Mouse (Mus musculus): Measurements from ENCODE around the gene Cdh26.

Cdh26 gene

GRCm38 (mm10) chr2:178508279-178508678 is 77.9 kb downstream of the Cdh26 start:
- no peak for DNase-seq (ENCODE audit: low read depth, low spot score)

GRCm38 (mm10) chr2:178513043-178513442 is 82.7 kb downstream of the Cdh26 start:
- peak; percentile 39 for DNase-seq (ENCODE audit: low read depth, low spot score)

GRCm38 (mm10) chr2:178513636-178514071 is 83.3 kb downstream of the Cdh26 start:
- DNase-seq (ENCODE audit: low read depth, low spot score): no peak

- no peak for DNase-seq (ENCODE audit: low read depth, low spot score)
Measured at GRCm38 (mm10) chr2:178516421-178516820, 86.1 kb downstream of the Cdh26 start.

- no peak for DNase-seq (ENCODE audit: low read depth, low spot score)
Measured at GRCm38 (mm10) chr2:178516941-178517340, 86.6 kb downstream of the Cdh26 start.

- DNase-seq (ENCODE audit: low read depth, low spot score): no peak
Measured at GRCm38 (mm10) chr2:178519321-178519720, 89.0 kb downstream of the Cdh26 start.

GRCm38 (mm10) chr2:178520216-178520615 is 89.9 kb downstream of the Cdh26 start:
- no peak for DNase-seq (ENCODE audit: low read depth, low spot score)

- DNase-seq (ENCODE audit: low read depth, low spot score): no peak
Measured at GRCm38 (mm10) chr2:178522331-178522730, 92.0 kb downstream of the Cdh26 start.

GRCm38 (mm10) chr2:178522786-178523185 is 92.5 kb downstream of the Cdh26 start:
- DNase-seq (ENCODE audit: low read depth, low spot score): no peak

GRCm38 (mm10) chr2:178526776-178527175 is 96.4 kb downstream of the Cdh26 start:
- DNase-seq (ENCODE audit: low read depth, low spot score): no peak

- DNase-seq (ENCODE audit: low read depth, low spot score): no peak
Measured at GRCm38 (mm10) chr2:178531226-178531625, 100.9 kb downstream of the Cdh26 start.

GRCm38 (mm10) chr2:178536574-178536973 is 106.2 kb downstream of the Cdh26 start:
- DNase-seq (ENCODE audit: low read depth, low spot score): no peak
